ENCODE assay signal across 10 mouse cellular contexts in the genomic region with DNA sequence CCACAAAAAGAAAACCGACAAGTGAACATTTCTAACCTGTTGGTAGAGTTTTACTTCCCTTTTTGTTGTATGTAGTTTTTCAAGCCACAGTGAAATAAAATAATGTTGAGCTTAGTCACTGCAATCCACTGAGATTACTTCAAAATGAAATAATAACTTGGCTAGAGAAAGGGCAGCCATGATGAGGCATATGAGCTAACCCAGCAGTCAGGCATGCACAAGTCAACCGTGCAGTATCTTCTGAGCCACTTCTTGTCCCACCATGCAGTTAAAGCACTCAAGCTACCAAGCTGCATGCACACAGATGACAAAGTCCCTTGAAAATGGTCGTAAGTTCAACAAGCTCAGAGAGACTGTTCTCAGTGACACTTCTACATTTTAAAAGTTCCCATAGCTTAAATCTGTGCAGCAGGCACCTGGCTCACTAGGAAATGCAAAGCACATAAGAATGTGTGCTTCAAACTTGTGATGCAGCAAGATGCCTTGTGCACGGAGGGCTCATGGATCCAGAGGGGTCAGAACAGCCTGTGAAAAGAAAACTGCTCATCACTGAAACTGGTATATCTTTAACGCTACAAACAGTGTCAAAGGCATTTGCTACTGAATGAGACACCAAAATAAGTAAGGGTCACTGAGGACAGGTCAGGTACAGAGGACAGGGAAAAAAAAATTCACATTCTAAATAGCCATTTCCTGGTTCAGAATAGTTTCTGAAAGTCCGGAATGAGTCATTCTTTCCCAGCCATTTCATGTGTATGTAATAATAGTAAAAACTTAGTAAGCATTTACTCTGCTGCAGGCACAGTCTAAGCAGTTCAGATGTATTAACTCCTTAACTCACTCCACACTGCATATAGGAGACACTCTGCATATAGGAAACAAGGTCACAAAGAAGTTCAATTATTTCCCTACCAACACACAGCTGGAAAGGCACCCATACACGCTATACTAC.
DNase-seq lines count a peak whose midpoint lies in the region; ATAC-seq and TF ChIP-seq lines count a peak whose summit lies in the region.
"Had no signal": no experiment of that assay in that cellular context is flagged by ENCODE, and none has a peak within 500 bp of the region (broad histone marks: within the 10 kb centered on the region; RNA-seq: fewer than 3 reads in every experiment).

No protein-coding gene starts in this region.

- TF ChIP-seq POLR2A in kidney, adult 2 months (IDR thresholded peaks at IDR 0.05; ENCODE audit: low read depth, low read length), result no peak

- peak; percentile 63 for DNase-seq in kidney, adult 2 months
- no peak for DNase-seq in kidney, adult 11 months
- DNase-seq in 3T3-L1 (ENCODE audit: low read depth, low spot score), result peak; percentile 86
- DNase-seq in Patski (ENCODE audit: low read depth, low spot score), result peak; percentile 67
- no peak for DNase-seq in right cerebral cortex, postnatal 4 days
- DNase-seq: gastrocnemius, postnatal 14 days had no signal

- H3K4me3 ChIP-seq in kidney, adult 2 months (ENCODE audit: insufficient read depth, low read depth, low read length), result no peak overlapping the region
- H3K4me3 ChIP-seq in intestine, embryonic 16.5 days (ENCODE audit: low read length), result no peak overlapping the region
- no peak overlapping the region for H3K4me3 ChIP-seq in forebrain, embryonic 13.5 days

- H3K9ac ChIP-seq in intestine, embryonic 16.5 days (ENCODE audit: low read depth, low read length), result no peak overlapping the region
- no peak overlapping the region for H3K9ac ChIP-seq in forebrain, embryonic 13.5 days
- H3K9ac ChIP-seq: liver, embryonic 14.5 days had no signal

- POLR2A ChIA-PET in Patski (lab: Charles Lee), result no interaction called here

- H3K9me3 ChIP-seq in intestine, embryonic 16.5 days (ENCODE audit: control insufficient read depth, low read length), result no peaks in the 10 kb centered on the region
- H3K9me3 ChIP-seq in forebrain, embryonic 13.5 days (replicated peaks), result no peaks in the 10 kb centered on the region

- CTCF ChIA-PET in Patski (lab: Charles Lee), result interaction anchor here (0.8 to 1.4 kb wide), 5 partner anchors 9 to 117 kb away, joined by 3 read pairs; no protein-coding TSS in a partner anchor

- 29% methylated on average over 7 of the region's 7 CpGs for WGBS in kidney, adult 2 months
- WGBS in intestine, embryonic 16.5 days, result 68% methylated on average over 7 of the region's 7 CpGs
- 80% methylated on average over 7 of the region's 7 CpGs for whole genome bisulfite sequencing in forebrain, embryonic 13.5 days

- in situ Hi-C loops in Patski (cut with MboI; ENCODE audit: low pct_unique_long_range_greater_than_20kb), result no loop called here

- ATAC-seq in Patski, result peak; percentile 69
- peak; percentile 78 for ATAC-seq in intestine, embryonic 16.5 days
- ATAC-seq in forebrain, embryonic 13.5 days, result no peak
- no peak for ATAC-seq in monocyte, adult 5-6 weeks (replicated peaks; ENCODE audit: insufficient number of reproducible peaks, low FRiP score, low TSS enrichment, poor library complexity, severe bottlenecking)

- TF ChIP-seq CTCF in kidney, adult 2 months (conservative IDR thresholded peaks at IDR 0.05; ENCODE audit: insufficient read depth, insufficient read length, low read depth, low read length), result no peak
- no peak for TF ChIP-seq CTCF in Patski (IDR thresholded peaks at IDR 0.05)

- H3K36me3 ChIP-seq in kidney, adult 2 months (ENCODE audit: control insufficient read depth, insufficient read depth, low read length), result no peaks in the 10 kb centered on the region
- H3K36me3 ChIP-seq in intestine, embryonic 16.5 days (ENCODE audit: control insufficient read depth, insufficient read depth, low read length), result no peaks in the 10 kb centered on the region
- H3K36me3 ChIP-seq in forebrain, embryonic 13.5 days (ENCODE audit: poor library complexity, severe bottlenecking), result no peaks in the 10 kb centered on the region

- H3K27me3 ChIP-seq in kidney, adult 2 months (replicated peaks; ENCODE audit: control insufficient read depth, insufficient read depth, low read length), result no peaks in the 10 kb centered on the region
- H3K27me3 ChIP-seq in Patski, result no peaks in the 10 kb centered on the region
- H3K27me3 ChIP-seq in intestine, embryonic 16.5 days (replicated peaks; ENCODE audit: control insufficient read depth, insufficient read depth, low read length), result no peaks in the 10 kb centered on the region
- no peaks in the 10 kb centered on the region for H3K27me3 ChIP-seq in forebrain, embryonic 13.5 days

- peak overlapping the region; percentile 78 for H3K27ac ChIP-seq in kidney, adult 2 months (ENCODE audit: insufficient read depth, low read depth, low read length)
- peak overlapping the region; percentile 24; the same call in 1 of the 2 replicates for H3K27ac ChIP-seq in intestine, embryonic 16.5 days (ENCODE audit: low read length)
- H3K27ac ChIP-seq in forebrain, embryonic 13.5 days, result no peak overlapping the region
- H3K27ac ChIP-seq: liver, embryonic 14.5 days had no signal

- no peak overlapping the region for H3K4me2 ChIP-seq in intestine, embryonic 16.5 days (ENCODE audit: low read depth, low read length)
- no peak overlapping the region for H3K4me2 ChIP-seq in forebrain, embryonic 13.5 days

- H3K4me1 ChIP-seq in kidney, adult 2 months (ENCODE audit: control insufficient read depth, insufficient read depth, low read length), result peaks cover 40% of the 10 kb centered on the region
- peaks cover 20% of the 10 kb centered on the region for H3K4me1 ChIP-seq in intestine, embryonic 16.5 days (ENCODE audit: control insufficient read depth, insufficient read depth, low read length)
- H3K4me1 ChIP-seq in forebrain, embryonic 13.5 days, result peaks cover 18% of the 10 kb centered on the region

Comparison
In these comparisons a context has a peak if more than half of its experiments do, and no peak if none do; other contexts are left out.
1. DNase-seq: peak in kidney, adult 2 months (single experiment), 3T3-L1 (single experiment) and Patski (single experiment); none in kidney, adult 11 months (single experiment) and right cerebral cortex, postnatal 4 days (single experiment).
2. ATAC-seq: peak in Patski (single experiment) and intestine, embryonic 16.5 days (single experiment); none in forebrain, embryonic 13.5 days (single experiment) and monocyte, adult 5-6 weeks (single experiment).